Mouse (Mus musculus) heart, postnatal 0 days (tissue): ENCODE measurements at regions not wholly inside any gene's neighbourhood (a gene's known extent, or its start where the extent isn't known, plus 50 kb on each side); places are given as distances from the start of the nearest gene placed in this dataset.

ENCODE experiments used
- CTCF ChIP-seq: IDR thresholded peaks from 2 replicates; pipeline ENCODE4 v1.5.1; 2016; ENCODE audit warnings: antibody characterized with exemption, control low read depth, low read depth
- EP300 ChIP-seq: IDR thresholded peaks from 2 replicates; pipeline ENCODE4 v1.6.1; 2016; ENCODE audit warnings: antibody characterized with exemption, low read depth

GRCm38 (mm10) chr4:95120876-95121275 lies 68.9 kb upstream of the Jun start:
- TF ChIP-seq EP300: no peak
- no peak for TF ChIP-seq CTCF
